Mouse (Mus musculus) MEL-GATA-1-ER (cell line): ENCODE measurements around the gene Tlcd1.

Experiments used
- DNase-seq: peaks from one replicate; pipeline ENCODE4 v3.0.0-alpha.2; 2012; ENCODE audit warnings: low read depth; ENCODE audit errors: extremely low read depth

The Tlcd1 gene

DNA sequence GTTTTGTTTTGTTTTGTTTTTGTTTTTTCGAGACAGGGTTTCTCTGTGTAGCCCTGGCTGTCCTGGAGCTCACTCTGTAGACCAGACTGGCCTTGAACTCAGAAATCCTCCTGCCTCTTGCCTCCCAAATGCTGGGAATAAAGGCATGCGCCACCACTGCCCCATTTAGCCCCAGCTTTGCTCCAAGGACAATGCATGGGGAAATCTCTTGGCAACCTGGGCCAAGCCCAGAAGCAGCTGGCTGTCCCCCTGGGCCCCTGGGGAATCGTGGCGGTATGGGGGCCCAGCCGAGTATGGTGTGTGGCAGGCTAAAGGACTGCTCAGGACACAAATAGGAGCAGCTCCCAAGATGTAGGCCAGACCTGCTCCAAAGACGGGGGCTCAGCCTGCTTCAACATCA is 27.8 kb downstream of the Tlcd1 start:
- no peak for DNase-seq

DNA sequence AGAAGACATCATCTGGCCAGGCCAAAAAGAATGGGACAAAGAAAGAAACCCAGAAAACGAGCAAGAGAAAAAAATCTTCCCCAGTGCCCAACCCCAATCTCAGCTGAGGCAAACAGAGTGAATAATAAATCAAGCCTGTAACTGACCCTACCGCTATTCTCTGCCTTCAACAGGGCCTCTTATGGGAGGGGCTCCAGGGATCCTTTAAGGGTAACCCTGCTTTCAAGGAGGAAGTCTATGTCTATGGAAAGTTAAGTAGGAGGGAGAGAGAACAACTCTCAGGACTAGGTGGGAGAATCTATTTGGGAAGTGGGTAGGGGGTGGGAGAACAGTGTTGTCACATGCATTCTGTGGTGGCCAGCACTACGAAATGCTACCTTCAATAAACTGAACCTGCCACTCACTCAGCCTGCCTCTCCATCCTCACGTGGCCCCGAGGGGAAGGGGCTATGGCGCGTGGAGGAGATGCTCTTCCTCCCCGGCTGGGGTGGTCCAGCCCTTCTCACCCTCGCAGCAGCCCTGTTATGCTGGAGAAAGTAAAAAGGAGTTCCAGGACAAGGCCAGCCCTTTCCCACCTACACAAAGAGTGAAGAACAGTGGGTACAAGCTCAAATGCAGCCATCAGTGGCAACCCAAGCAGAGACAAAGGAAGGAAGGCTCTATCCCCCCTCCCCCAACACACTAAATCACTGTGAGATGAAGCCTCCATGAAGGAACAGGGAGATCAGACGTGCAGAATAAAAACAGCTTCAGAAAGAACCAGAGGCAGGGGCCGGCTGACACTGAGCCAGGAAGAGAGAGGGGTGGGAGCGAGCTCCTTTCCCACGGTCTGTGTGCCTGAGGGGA is 29.1 kb downstream of the Tlcd1 start:
- no peak for DNase-seq

DNA sequence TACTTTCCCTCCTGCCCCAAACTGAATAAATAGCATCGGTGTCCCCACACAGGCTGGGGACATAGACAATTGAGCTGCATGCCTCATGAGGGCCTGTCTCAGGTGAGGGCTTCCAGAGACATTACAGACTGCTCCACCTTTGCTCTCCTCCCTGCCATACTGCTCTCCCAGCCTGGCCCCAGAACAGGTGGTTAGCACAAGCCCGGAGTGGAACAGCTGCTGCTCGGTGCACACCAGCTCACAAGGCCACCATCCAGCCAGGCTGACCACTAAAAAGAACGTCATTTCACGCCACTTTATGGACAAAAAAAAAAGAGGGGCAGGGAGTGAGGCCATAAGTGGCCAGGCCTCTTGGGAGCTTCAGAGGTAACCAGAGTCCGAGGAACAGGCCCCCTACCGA is 30.7 kb downstream of the Tlcd1 start:
- no peak for DNase-seq

DNA sequence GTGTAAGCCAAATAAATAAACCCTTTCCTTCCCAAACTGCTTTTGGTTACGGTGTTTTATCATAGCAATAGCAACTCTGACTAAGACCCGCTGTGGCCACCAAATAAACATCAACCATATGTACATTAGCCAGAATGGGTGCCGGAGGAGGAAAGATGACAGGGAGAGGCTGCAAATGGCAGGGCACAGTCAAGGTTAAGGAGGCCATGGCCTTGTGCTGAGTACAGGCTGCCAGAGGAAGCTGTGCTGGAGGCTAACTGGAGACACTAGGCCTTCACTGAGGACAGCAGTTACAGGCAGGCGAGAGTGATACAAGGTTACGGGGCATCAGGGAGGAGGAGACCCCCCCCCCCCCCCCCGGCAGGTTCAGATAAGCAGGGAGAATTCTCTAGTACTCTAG is 33.4 kb downstream of the Tlcd1 start:
- no peak for DNase-seq

DNA sequence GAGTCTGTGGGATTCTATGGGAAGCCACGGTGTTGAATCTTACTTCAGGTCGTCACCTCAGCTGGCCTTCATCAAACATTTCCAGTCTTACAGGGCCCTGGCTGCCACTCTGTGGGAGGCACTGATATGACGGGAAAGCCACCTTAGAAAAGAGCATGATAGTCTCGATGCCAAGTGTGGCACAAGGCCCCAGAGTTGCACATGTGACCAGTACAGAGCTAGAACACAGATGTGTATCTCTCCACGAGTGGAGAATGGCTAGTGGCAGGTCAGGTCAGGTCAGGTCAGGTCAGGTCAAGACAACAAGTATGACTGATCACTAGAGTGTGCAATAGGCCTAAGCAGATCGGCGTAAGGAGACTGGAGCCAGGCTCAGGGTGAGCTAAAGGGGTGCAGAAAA is 34.1 kb downstream of the Tlcd1 start:
- DNase-seq: no peak

DNA sequence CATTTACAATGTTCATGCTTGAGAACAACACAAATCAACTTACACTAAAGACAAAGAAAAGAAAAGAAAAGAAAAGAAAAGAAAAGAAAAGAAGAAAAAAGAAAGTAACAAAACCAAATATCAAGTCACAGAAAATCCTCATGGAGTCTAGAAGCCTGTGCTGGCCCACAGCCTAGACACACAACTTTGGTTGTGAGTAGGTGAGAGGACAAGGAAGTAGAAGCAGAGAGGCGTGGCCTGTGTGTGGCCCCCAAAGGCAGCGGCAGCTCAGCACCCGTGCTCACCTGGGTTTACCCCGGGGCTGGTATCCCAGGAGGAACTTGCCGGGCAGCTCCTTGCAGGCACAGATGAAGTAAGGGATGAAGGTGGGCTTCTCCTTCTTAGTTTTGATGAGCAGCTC is 35.0 kb downstream of the Tlcd1 start:
- no peak for DNase-seq

DNA sequence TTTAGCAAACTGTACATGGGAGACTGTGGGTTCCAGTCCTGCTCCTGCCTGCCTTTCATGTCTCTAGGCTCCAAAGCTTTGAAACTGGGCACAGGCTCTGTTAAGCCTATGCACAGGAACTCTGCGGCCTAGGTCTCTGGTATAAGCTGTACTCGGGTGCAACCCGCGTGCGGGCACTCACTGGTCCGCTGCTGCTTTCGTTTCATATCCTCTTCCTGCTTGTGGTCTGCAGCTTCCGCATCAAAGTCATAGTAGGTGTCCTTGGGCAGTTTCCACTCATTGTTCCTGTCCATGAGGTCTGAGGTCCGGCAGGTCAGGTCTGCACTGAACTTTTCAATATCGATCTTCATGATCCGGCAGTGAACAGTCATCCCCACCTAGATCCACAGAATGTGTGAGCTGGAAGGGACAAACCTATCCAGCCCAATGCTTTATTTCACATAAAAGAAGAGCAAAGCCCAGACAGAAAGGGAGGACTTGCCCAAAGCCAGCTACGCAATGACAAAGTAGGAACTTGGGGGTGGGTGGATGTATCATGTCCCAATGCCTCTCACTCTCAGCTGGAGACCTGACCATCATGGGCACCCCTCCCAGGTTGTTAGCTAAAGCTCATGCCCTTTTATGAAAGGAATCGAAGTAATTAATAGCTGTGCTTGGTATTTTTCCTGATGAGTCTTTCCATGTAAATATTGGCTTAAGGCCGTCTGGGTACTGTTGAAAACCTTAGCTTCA is 36.7 kb downstream of the Tlcd1 start:
- DNase-seq: no peak

DNA sequence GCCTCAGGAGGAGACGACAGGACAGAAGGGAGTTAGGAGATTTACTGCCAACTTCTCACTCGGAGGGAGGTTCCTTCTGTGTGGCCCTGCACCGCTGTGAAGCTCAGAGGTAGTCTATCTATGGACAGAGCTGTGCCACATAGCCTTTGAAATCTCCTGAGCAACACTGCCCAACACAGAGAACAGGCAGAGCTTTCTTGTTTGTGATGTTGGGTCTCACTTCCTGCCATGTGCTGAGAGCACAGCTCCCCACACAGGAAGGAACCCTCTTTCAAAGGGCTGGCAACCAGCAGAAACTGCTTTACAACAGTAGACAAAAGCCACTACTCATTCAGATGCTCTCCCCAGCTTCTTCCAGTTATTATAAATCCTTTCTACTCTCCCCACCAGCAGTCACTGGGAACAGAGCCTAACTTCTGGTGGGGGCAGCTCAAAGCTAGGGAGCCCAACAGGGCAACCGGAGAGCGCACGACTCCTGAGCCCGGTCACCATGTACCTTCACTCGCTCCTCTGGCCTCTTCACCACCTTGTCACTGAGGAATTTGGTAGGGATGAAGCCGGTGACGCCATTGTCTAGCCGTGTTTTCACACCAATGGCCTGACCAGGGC is 39.3 kb downstream of the Tlcd1 start:
- no peak for DNase-seq

DNA sequence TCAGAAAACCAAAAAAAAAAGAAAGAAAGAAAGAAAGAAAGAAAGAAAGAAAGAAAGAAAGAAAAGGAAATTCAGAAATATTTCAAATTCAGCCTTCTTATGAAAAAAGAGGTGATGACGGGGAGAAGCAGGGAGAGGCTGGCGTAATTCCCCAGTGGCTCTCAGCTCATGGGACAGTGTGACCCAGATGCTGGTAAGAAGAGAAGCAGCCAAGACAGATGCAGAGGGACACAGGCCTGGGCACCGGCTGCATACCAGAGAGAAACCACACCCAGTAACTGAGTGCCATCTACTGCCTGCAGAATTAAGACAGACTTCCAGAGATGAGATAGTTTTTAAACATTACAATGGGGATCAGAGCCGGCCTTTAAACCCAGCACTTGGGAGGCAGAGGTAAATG is 47.1 kb downstream of the Tlcd1 start:
- no peak for DNase-seq
